Mouse (Mus musculus) gastrocnemius, adult 18-20 months (tissue): Measurements from ENCODE around the gene Fgfr2. TPM values are rescaled to one million over a fixed set of nuclear protein-coding genes. Genes with fewer than 3 reads are reported as not detected.

ENCODE experiments used
- DNase-seq: peaks from one replicate; pipeline ENCODE4 v3.0.0; 2021; ENCODE audit warnings: low spot score
- total RNA-seq, 2 experiments: library from RNA; stranded (reverse); gene quantifications; 2 replicates each; pipeline ENCODE4 v1.2.3; 2021

Fgfr2 gene
- total RNA-seq, 2 experiments from 2014 or later: 0.43 to 0.88 TPM

GRCm38 (mm10) chr7:130635212-130635611 lies 2487.9 kb downstream of the Fgfr2 start:
- no peak for DNase-seq

- no peak for DNase-seq
Observed at GRCm38 (mm10) chr7:130634259-130634871, 2488.8 kb downstream of the Fgfr2 start.

GRCm38 (mm10) chr7:130632379-130632732 lies 2490.8 kb downstream of the Fgfr2 start:
- DNase-seq: no peak

GRCm38 (mm10) chr7:130631553-130632378 lies 2491.4 kb downstream of the Fgfr2 start:
- no peak for DNase-seq

- DNase-seq: peak; percentile 55
Observed at GRCm38 (mm10) chr7:130630956-130631355, 2492.2 kb downstream of the Fgfr2 start.

- no peak for DNase-seq
Observed at GRCm38 (mm10) chr7:130629999-130630398, 2493.2 kb downstream of the Fgfr2 start.

GRCm38 (mm10) chr7:130628601-130629000 lies 2494.5 kb downstream of the Fgfr2 start:
- no peak for DNase-seq

GRCm38 (mm10) chr7:130625361-130625760 lies 2497.8 kb downstream of the Fgfr2 start:
- DNase-seq: no peak

- DNase-seq: no peak
Observed at GRCm38 (mm10) chr7:130624299-130624698, 2498.9 kb downstream of the Fgfr2 start.

GRCm38 (mm10) chr7:130622359-130622758 lies 2500.8 kb downstream of the Fgfr2 start:
- peak; percentile 54 for DNase-seq

- peak; percentile 64 for DNase-seq
Observed at GRCm38 (mm10) chr7:130621953-130622352, 2501.2 kb downstream of the Fgfr2 start.

GRCm38 (mm10) chr7:130621068-130621467 lies 2502.1 kb downstream of the Fgfr2 start:
- DNase-seq: no peak

- DNase-seq: no peak
Observed at GRCm38 (mm10) chr7:130617591-130617990, 2505.6 kb downstream of the Fgfr2 start.

GRCm38 (mm10) chr7:130613973-130614372 lies 2509.2 kb downstream of the Fgfr2 start:
- DNase-seq: peak; percentile 51

- no peak for DNase-seq
Observed at GRCm38 (mm10) chr7:130606958-130607357, 2516.2 kb downstream of the Fgfr2 start.

GRCm38 (mm10) chr7:130605111-130605510 lies 2518.0 kb downstream of the Fgfr2 start:
- DNase-seq: no peak

- DNase-seq: no peak
Observed at GRCm38 (mm10) chr7:130604390-130604789, 2518.8 kb downstream of the Fgfr2 start.

GRCm38 (mm10) chr7:130603556-130603955 lies 2519.6 kb downstream of the Fgfr2 start:
- no peak for DNase-seq

- no peak for DNase-seq
Observed at GRCm38 (mm10) chr7:130602804-130603203, 2520.3 kb downstream of the Fgfr2 start.

GRCm38 (mm10) chr7:130600546-130600945 lies 2522.6 kb downstream of the Fgfr2 start:
- DNase-seq: no peak

- DNase-seq: no peak
Observed at GRCm38 (mm10) chr7:130600074-130600473, 2523.1 kb downstream of the Fgfr2 start.

GRCm38 (mm10) chr7:130597546-130597945 lies 2525.6 kb downstream of the Fgfr2 start:
- no peak for DNase-seq
